Mouse (Mus musculus) intestine, embryonic 15.5 days (tissue): ENCODE results near the gene Snapc3. TPM values are rescaled to one million over a fixed set of nuclear protein-coding genes. Genes with fewer than 3 reads are reported as not detected.
"Not testable (repeated sequence)": the region's sequence is repeated elsewhere in the genome, so short reads cannot be mapped to it uniquely, and the experiment has no call there.

Experiments used
- ATAC-seq: fragments of 200-750 bp; cut with Nextera tagmentation; 2 replicates; pipeline ENCODE4 v1.8.0; 2017; ENCODE audit warnings: moderate TSS enrichment, moderate library complexity
- H3K27ac ChIP-seq: fragments of 300-500 bp; sonication (generic); 2 replicates; pipeline ENCODE4 v1.5.1; 2015; ENCODE audit warnings: mild to moderate bottlenecking, inconsistent platforms
- H3K27me3 ChIP-seq: fragments of 300-500 bp; sonication (generic); replicated peaks from 2 replicates; pipeline ENCODE4 v1.6.1; 2015; ENCODE audit warnings: inconsistent platforms
- H3K36me3 ChIP-seq: fragments of 300-500 bp; sonication (generic); 2 replicates; pipeline ENCODE4 v1.6.1; 2015; ENCODE audit warnings: inconsistent platforms
- H3K4me1 ChIP-seq: fragments of 300-500 bp; sonication (generic); replicated peaks from 2 replicates; pipeline ENCODE4 v1.6.1; 2015; ENCODE audit warnings: inconsistent platforms
- H3K4me2 ChIP-seq: fragments of 300-500 bp; sonication (generic); replicated peaks from 2 replicates; pipeline ENCODE4 v1.6.1; 2015; ENCODE audit warnings: mild to moderate bottlenecking, inconsistent platforms
- H3K4me3 ChIP-seq: fragments of 300-500 bp; sonication (generic); replicated peaks from 2 replicates; pipeline ENCODE4 v1.5.1; 2015; ENCODE audit warnings: inconsistent platforms
- H3K9ac ChIP-seq: fragments of 300-500 bp; sonication (generic); 2 replicates; pipeline ENCODE4 v1.6.1; 2015; ENCODE audit warnings: inconsistent platforms
- H3K9me3 ChIP-seq: fragments of 300-500 bp; sonication (generic); 2 replicates; pipeline ENCODE4 v1.6.1; 2016; ENCODE audit warnings: inconsistent platforms
- WGBS: fragments of 180-500 bp; shearing (Covaris S2); methylation state at CpG from one replicate; pipeline ENCODE4 v1.1.7; 2015; 5-methylcytosine and 5-hydroxymethylcytosine counted together
- polyA plus RNA-seq: library from polyadenylated mRNA; unstranded; fragments of >200 nt; fragmentation: Nextera tagmentation; extraction: Ambion mirVana; gene quantifications from 2 replicates; pipeline ENCODE4 v1.2.1, GENCODE M21; 2015

The Snapc3 gene
- polyA plus RNA-seq, 1 experiment from 2014 or later = 31.4 TPM

DNA sequence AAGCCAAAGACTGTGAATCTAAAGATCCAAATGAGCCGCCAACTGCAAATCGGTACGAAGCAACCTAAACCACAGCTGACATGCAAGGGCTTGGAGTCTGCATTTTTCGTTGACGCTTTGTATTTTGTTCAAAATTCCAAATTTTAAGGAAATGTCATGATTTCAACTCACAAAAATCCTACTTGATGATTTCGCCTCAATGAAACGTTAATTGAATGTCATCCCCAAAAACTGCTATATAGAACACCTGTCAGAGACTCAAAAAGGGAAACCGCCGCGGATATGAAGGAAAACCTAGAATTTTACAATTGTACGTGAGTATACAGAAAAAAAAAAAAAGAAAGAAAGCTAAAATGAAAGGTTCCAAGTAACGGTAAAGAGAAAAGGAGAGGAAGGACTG lies 67.7 kb downstream of the Snapc3 start:
- peak overlapping the region; percentile 84 for H3K9ac ChIP-seq
- H3K4me3 ChIP-seq = peak overlapping the region; percentile 93
- peak overlapping the region; percentile 82 for H3K4me2 ChIP-seq
- WGBS = 26% methylated on average over 12 of the region's 12 CpGs
- no peaks in the 10 kb centered on the region for H3K9me3 ChIP-seq
- 0 out of 2 replicates have a peak, but pooled peaks cover 2% of the 10 kb centered on the region for H3K36me3 ChIP-seq
- 0 out of 2 replicates have a peak, but pooled peaks cover 3% of the 10 kb centered on the region for H3K4me1 ChIP-seq
- 0 out of 2 replicates have a peak overlapping the region, but pooled peaks have one; percentile 96 for H3K27ac ChIP-seq
- H3K27me3 ChIP-seq = no peaks in the 10 kb centered on the region
- ATAC-seq = no peak

DNA sequence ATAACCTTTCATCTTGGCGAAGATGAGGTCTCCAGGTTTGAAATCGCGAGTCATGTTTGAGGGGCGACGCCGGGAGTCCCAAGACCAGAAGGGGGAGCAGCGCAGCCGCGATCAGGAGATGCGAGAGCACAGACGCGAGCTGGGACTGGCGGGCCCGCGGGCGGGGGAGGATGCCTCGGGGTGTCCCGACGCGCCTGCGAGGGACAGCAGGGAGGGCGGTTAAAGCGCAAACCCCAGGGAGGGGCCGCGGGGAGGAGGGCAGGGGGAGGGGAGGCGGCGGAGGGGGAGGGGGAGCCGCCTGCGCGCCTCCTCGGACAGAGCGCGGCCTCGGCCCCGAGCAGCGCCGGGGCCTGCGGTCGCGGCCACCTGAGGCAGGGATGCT lies 68.2 kb downstream of the Snapc3 start:
- ATAC-seq = peak; percentile 90
- H3K9me3 ChIP-seq = no peaks in the 10 kb centered on the region
- peak overlapping the region; percentile 82 for H3K4me2 ChIP-seq
- H3K4me3 ChIP-seq = peak overlapping the region; percentile 93
- H3K4me1 ChIP-seq = 0 out of 2 replicates have a peak, but pooled peaks cover 3% of the 10 kb centered on the region
- 0 out of 2 replicates have a peak, but pooled peaks cover 2% of the 10 kb centered on the region for H3K36me3 ChIP-seq
- H3K27me3 ChIP-seq = no peaks in the 10 kb centered on the region
- H3K27ac ChIP-seq = peak overlapping the region; percentile 96
- 0% methylated on average over 34 of the region's 40 CpGs for WGBS
- H3K9ac ChIP-seq = peak overlapping the region; percentile 84

DNA sequence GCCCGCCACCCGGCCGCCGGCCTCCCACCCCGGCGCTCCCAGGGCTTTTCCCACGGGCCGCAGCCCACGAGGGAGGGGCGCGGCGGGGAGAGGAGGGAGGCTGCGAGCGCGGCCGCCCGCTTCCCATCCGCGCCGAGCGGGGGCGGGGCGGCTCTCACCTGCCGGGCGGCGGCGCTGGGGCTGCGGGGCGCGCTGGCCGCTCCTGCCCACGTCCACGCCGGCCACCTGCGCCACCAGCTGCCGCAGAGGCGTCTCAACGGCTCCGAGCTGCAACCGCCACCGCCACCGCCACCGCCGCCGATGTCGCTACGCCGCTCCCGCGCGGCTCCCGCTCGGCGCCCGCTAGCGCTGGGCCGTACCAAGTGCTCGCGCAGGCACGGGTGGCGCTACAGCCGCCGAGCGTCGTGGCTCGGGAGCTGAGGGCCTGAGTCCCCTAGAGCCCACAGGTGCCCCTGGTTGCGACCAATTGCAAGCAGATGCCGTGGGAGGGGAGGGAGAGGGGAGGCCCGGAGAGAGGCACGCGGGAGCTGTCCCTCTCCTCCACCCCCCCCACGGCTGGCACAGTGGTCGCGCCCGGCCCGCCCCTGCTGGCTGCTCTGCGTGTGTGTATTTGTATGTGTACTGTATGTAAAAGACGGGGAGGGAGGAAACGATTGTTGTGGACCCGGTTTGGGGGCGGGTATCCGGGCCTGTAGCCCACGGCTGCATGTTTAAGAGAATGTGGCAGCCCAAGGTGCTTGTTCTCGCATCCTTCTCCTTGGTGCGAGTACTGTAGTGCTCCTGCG lies 68.8 kb downstream of the Snapc3 start, which contains the start of gene Psip1:
Psip1 (minus strand) TSS at position 343 of the 785 bp plus-strand sequence.
- H3K4me1 ChIP-seq = 0 out of 2 replicates have a peak, but pooled peaks cover 3% of the 10 kb centered on the region
- H3K9me3 ChIP-seq = no peaks in the 10 kb centered on the region
- peak within 1 kb of the TSS; percentile 93 for H3K4me3 ChIP-seq
- H3K27ac ChIP-seq = peak within 1 kb of the TSS; percentile 96
- H3K4me2 ChIP-seq = peak within 1 kb of the TSS; percentile 82
- H3K9ac ChIP-seq = peak within 1 kb of the TSS; percentile 84
- WGBS = under 1% methylated on average over 69 of the region's 86 CpGs
- ATAC-seq = peak; percentile 94
- H3K27me3 ChIP-seq = no peaks in the 10 kb centered on the region
- 0 out of 2 replicates have a peak, but pooled peaks cover 2% of the 10 kb centered on the region for H3K36me3 ChIP-seq

DNA sequence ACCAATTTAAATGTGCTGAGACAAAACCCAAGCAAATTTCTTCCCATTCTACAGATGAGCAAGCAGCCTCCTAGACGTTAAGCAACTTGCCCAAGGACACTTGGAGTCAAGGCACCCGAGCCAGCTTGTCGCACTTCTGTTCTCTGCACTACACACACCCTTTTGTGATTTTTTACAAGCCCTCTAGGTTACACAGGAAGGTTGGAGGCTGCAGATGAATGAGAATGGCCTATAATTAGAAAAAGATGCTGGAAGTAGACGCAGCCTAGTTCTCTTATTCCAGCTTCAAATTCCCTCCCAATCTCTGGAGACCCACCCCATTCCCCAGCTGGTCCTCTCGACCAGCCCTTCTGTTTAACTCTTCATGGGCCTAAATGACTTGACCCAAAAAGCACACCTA lies 71.6 kb downstream of the Snapc3 start:
- Histone ChIP-seq H3K36me3 (no peaks in the 10 kb centered on the region), H3K27ac (no peak overlapping the region), H3K9me3 (no peaks in the 10 kb centered on the region), H3K27me3 (no peaks in the 10 kb centered on the region), H3K9ac (no peak overlapping the region), H3K4me3 (no peak overlapping the region), H3K4me1 (0 out of 2 replicates have a peak, but pooled peaks cover 3% of the 10 kb centered on the region), H3K4me2 (no peak overlapping the region)
- WGBS = 42% methylated on average over 5 of the region's 5 CpGs
- ATAC-seq = no peak

DNA sequence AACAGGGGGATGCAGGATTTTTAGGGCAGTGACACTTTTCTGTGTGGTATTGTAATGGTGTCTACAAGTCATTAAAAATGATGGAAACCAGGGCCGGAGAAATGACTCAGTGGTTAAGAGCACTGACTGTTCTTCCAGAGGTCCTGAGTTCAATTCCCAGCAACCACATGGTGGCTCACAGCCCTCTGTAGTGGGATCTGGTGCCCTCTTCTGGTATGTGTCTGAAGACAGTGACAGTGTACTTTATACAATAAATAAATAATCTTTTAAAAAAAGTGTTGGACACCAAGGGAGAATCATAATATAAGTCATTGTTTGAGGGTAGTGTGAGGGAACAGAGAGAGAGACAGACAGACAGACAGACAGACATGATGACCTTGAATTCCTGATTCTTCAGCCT lies 75.6 kb downstream of the Snapc3 start:
- Histone ChIP-seq H3K27me3 (no peaks in the 10 kb centered on the region), H3K9ac (no peak overlapping the region), H3K4me1 (no peaks in the 10 kb centered on the region), H3K4me2 (no peak overlapping the region), H3K27ac (no peak overlapping the region), H3K4me3 (no peak overlapping the region), H3K36me3 (no peaks in the 10 kb centered on the region), H3K9me3 (no peaks in the 10 kb centered on the region)
- 93% methylated on average over 1 of the region's 1 CpGs for WGBS
- no peak for ATAC-seq

DNA sequence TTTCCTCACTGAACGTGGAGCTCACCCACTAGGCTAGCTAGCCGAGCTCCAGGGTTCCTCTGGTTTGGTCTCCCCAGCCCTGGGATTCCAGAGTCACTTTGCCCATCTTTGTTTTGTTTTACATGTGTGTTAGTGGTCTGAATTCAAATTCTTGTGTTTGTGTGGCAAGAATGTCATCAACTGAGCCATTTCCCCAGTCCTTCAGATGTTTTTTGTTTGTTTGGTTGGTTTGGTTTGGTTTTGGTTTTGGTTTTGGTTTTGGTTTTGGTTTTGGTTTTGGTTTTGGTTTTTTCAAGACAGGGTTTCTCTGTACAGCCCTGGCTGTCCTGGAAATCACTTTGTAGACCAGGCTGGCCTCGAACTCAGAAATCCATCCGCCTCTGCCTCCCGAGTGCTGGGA lies 79.5 kb downstream of the Snapc3 start:
- not testable (repeated sequence) for H3K9ac ChIP-seq, H3K36me3 ChIP-seq, ATAC-seq, H3K27me3 ChIP-seq, H3K4me3 ChIP-seq, H3K4me2 ChIP-seq, H3K4me1 ChIP-seq, H3K27ac ChIP-seq, H3K9me3 ChIP-seq
- WGBS = 85% methylated on average over 5 of the region's 5 CpGs

DNA sequence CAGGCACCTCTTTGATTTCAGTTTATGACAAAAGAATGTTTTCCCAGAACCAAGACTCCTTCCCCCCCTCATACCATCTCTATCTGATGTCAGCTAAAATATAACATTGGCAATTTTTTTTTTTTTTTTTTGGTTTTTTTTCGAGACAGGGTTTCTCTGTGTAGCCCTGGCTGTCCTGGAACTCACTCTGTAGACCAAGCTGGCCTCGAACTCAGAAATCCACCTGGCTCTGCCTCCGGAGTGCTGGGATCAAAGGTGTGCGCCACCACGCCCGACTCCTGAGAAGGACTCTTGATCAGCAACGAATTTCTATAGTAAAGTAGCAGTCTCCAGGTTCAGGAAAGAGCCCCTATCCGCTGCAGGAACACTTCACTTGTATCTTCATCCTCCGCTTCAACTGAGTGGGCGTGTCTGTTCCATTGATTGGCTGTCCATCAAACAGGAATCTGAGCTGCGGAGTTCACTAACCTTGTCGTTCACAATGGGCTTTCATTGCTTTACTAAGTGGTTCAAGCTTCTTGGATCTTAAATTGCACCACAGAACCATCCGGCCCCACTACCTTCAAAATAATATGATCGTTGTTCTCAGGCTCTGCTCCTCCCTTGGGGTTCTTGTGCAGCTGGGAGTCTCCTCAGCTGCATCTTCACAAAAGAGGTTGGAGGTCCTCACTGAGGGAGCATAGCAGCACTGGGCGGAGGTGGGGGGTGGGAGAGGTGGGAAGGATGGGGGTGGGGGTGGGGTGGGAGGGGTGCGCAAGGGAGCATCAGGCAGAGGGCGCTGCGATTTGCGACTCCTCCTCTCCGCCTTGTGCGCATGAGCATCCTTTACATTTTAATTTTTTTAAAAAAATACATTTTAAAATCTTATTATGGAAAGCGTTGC lies 82.9 kb downstream of the Snapc3 start:
- Histone ChIP-seq H3K36me3 (no peaks in the 10 kb centered on the region), H3K9me3 (no peaks in the 10 kb centered on the region), H3K27me3 (no peaks in the 10 kb centered on the region), H3K27ac (no peak overlapping the region), H3K4me1 (no peaks in the 10 kb centered on the region), H3K4me2 (peak overlapping the region; percentile 49), H3K9ac (no peak overlapping the region), H3K4me3 (peak overlapping the region; percentile 1; the same call in 1 of the 2 replicates)
- WGBS = 12% methylated on average over 22 of the region's 22 CpGs
- ATAC-seq = 0 out of 2 replicates have a peak, but pooled peaks have one; percentile 31

DNA sequence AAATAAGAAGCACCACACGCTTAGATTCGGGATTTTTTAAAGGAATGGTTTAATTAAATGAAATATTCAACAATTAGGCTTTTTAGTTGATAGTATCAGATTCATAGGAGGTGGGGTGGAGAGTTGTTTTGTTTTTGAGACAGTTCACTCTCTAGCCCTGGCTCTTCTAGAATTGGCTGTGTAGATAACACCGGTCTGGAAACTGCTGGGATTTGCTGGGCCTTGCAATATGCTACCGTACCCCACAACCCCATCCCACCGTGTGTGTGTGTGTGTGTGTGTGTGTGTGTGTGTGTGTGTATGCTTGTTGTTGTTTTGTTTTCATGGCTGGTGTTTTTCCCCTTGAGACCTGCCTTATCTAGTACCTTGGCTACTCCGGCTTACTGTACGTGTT lies 83.5 kb downstream of the Snapc3 start:
- WGBS = 46% methylated on average over 7 of the region's 7 CpGs
- Histone ChIP-seq H3K9me3 (no peaks in the 10 kb centered on the region), H3K4me1 (no peaks in the 10 kb centered on the region), H3K4me3 (no peak overlapping the region), H3K27me3 (no peaks in the 10 kb centered on the region), H3K9ac (no peak overlapping the region), H3K27ac (no peak overlapping the region), H3K4me2 (peak overlapping the region; percentile 49; the same call in 1 of the 2 replicates), H3K36me3 (no peaks in the 10 kb centered on the region)
- ATAC-seq = no peak

DNA sequence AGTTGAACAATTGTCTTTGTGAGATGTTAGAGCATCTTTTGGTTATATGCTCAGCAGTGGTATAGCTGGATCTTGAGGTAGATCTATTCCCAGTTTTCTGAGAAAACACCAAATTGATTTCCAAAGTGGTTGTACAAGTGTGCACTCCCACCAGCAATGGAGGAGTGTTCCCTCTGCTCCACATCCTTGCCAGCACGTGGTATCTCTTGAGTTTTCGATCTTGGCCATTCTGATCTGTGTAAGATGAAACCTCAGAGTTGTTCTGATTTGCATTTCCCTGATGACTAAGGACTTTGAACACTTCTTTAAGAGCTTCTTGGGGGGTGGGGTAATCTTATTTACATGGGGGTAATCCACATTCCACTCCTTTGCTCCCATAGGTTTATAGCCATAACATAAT lies 92.1 kb downstream of the Snapc3 start:
- Histone ChIP-seq H3K9me3 (no peaks in the 10 kb centered on the region), H3K36me3 (no peaks in the 10 kb centered on the region), H3K27ac (no peak overlapping the region), H3K9ac (no peak overlapping the region), H3K4me1 (no peaks in the 10 kb centered on the region), H3K4me3 (no peak overlapping the region), H3K27me3 (no peaks in the 10 kb centered on the region), H3K4me2 (no peak overlapping the region)
- ATAC-seq = no peak
- 46% methylated on average over 2 of the region's 2 CpGs for WGBS

DNA sequence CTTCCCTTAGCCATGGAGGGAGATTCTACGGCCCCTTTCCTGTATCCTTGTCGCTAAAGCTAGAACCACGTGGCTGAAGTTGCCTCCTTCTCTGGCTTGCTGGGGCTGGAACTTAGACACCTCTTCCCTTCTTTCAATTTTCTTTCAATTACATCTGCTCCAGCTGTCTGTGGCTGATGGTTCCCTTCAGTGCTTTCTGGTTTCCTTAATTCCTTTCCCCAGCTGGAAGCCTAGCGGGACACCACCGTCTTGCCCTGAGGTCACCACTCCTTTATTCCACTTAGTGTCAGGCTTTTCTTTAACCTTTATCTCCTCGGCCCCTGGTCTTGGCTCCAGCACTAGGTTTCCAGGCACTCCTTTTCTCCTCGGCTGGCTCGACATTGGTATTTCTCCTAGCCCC lies 93.6 kb downstream of the Snapc3 start:
- no peak for ATAC-seq
- Histone ChIP-seq H3K4me1 (no peaks in the 10 kb centered on the region), H3K4me2 (no peak overlapping the region), H3K9ac (no peak overlapping the region), H3K36me3 (no peaks in the 10 kb centered on the region), H3K9me3 (no peaks in the 10 kb centered on the region), H3K27ac (no peak overlapping the region), H3K4me3 (no peak overlapping the region), H3K27me3 (no peaks in the 10 kb centered on the region)
- WGBS = 62% methylated on average over 8 of the region's 8 CpGs

DNA sequence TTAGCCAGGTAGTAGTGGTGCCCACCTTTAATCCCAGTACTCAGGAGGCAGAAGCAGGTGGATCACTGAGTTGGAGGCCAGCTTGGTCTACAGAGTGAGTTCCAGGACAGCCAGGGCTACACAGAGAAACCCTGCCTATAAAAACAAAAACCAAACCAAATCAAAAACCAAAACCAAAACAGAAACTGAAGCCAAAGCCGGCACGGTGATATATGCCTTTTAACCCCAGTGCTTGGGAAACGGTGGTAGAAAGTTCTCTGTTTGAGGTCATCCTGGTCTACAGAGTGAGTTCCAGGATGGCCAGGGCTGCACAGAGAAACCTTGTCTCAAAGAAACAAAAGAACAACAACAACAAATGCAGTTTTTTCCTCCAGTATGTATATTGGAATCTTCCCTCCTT lies 94.7 kb downstream of the Snapc3 start:
- no peaks in the 10 kb centered on the region for H3K9me3 ChIP-seq
- H3K9ac ChIP-seq = no peak overlapping the region
- H3K36me3 ChIP-seq = no peaks in the 10 kb centered on the region
- H3K4me1 ChIP-seq = no peaks in the 10 kb centered on the region
- no peaks in the 10 kb centered on the region for H3K27me3 ChIP-seq
- H3K4me3 ChIP-seq = no peak overlapping the region
- WGBS = 75% methylated on average over 3 of the region's 3 CpGs
- ATAC-seq = no peak
- no peak overlapping the region for H3K27ac ChIP-seq
- no peak overlapping the region for H3K4me2 ChIP-seq

DNA sequence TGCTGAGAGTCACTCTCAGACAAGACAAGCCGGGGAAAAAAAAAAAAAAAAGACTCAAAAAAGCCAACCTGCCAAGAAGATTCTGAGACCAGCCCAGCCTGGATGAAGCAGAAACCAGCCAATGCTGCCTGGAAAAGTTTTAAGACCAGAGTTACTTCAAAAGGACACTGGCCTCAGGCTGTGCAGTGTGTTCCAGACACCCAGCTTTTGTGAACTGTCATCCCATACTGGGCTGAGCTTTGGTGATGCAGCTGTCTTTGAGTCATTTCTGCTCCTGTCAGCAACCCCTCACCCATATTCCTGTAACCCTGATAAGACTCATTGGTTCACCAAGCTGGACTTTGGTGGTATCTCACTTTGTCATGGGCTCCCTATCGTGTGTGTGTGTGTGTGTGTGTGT lies 95.1 kb downstream of the Snapc3 start:
- Histone ChIP-seq H3K9ac (no peak overlapping the region), H3K4me2 (no peak overlapping the region), H3K9me3 (no peaks in the 10 kb centered on the region), H3K27me3 (no peaks in the 10 kb centered on the region), H3K27ac (no peak overlapping the region), H3K36me3 (no peaks in the 10 kb centered on the region), H3K4me3 (no peak overlapping the region), H3K4me1 (no peaks in the 10 kb centered on the region)
- no peak for ATAC-seq
- WGBS = 59% methylated on average over 2 of the region's 2 CpGs
